Comparison of ENCODE assay signal across 22 mouse cellular contexts in the genomic region with DNA sequence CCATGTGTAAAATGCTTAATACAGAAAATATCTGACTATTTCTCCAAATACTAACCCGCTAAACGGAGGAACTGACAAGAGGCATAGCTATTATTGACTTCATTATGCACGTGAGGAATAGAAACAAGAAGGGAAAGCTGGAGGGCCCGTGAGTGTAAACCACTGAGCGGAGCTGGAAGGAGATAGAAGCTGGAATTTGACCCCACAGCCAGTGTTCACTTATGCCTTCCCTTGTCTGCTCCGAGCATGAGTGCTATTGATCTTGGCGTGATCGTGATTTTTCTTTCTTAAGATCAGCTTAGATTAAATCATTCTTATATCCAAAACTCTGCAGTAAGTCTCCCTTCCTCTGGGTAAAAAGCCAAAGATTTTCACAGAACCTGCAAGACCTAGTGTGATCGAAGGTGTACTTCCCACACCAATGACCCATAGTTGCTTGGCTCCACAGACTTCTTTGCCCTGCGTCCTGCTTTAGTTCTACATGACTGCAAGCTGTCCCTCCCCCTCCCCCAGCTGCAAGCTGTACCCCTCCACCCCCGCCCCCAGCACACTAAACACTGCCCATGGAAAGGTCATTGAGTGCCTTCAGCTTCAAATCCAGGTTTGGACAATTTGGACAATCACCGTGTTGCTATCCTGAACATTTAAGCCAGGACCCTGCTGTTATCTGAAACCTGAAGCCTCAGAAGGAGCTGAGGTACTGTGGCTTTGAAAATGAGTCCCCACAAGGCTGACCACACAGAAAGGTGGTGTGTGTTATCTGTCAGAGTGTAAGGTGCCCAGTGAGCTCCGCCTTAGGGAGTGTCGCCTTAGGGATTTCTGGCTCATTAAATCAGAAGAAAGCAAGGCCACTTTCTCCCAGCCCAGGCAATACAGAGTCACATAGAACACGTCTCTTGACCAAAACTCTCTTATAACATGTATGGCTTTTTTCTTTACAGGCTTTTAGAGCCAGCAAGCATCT. TPM values are rescaled to one million over a fixed set of nuclear protein-coding genes. Genes with fewer than 3 reads are reported as not detected.
DNase-seq lines count a peak whose midpoint lies in the region; ATAC-seq and TF ChIP-seq lines count a peak whose summit lies in the region.
"Had no signal": no experiment of that assay in that cellular context is flagged by ENCODE, and none has a peak within 500 bp of the region (broad histone marks: within the 10 kb centered on the region; RNA-seq: fewer than 3 reads in every experiment).

No protein-coding gene starts in this region.

- 48% methylated on average over 15 of the region's 15 CpGs for WGBS in liver, adult 2 months
- 58% methylated on average over 15 of the region's 15 CpGs for WGBS in liver, embryonic 12.5 days (ENCODE audit: insufficient replicate concordance)
- 29% methylated on average over 15 of the region's 15 CpGs for WGBS in embryonic facial prominence, embryonic 11.5 days
- WGBS in hindbrain, embryonic 16.5 days, result 54% methylated on average over 15 of the region's 15 CpGs

- H3K4me3 ChIP-seq in liver, adult 2 months (ENCODE audit: insufficient read depth, low read depth, low read length), result no peak overlapping the region
- H3K4me3 ChIP-seq in liver, embryonic 12.5 days, result no peak overlapping the region
- H3K4me3 ChIP-seq in embryonic facial prominence, embryonic 11.5 days (ENCODE audit: low read depth, low read length), result no peak overlapping the region
- no peak overlapping the region for H3K4me3 ChIP-seq in hindbrain, embryonic 16.5 days (ENCODE audit: low read length)
- H3K4me3 ChIP-seq: forebrain, embryonic 12.5 days; heart, embryonic 13.5 days; left cerebral cortex, adult 2 months; limb, embryonic 12.5 days; lung, embryonic 15.5 days; midbrain, embryonic 10.5 days had no signal

- peak; percentile 23 for DNase-seq in liver, adult 2 months (ENCODE audit: extremely low read depth, low read depth, low spot score)
- peak; percentile 12 for DNase-seq in embryonic facial prominence, embryonic 11.5 days (ENCODE audit: low spot score)
- DNase-seq in retina, embryonic 14.5 days (ENCODE audit: low spot score), result peak; percentile 38
- no peak for DNase-seq in layer of hippocampus, postnatal 25 days (ENCODE audit: extremely low spot score in 1 of 2, low spot score in 1 of 2)
- no peak for DNase-seq in thymus, postnatal 14 days
- DNase-seq: adrenal gland, postnatal 10 days; B cell, adult 2 months; cerebellum, adult 9-11 months; kidney, adult 18-20 months; thymus, postnatal 4 days had no signal

- TF ChIP-seq POLR2A in liver, adult 2 months (IDR thresholded peaks at IDR 0.05; ENCODE audit: extremely low read depth, insufficient read depth, low read length), result no peak

- TF ChIP-seq CTCF in liver, adult 2 months (IDR thresholded peaks at IDR 0.05; ENCODE audit: low read depth, low read length), result no peak

- ATAC-seq in liver, embryonic 12.5 days, result no peak
- no peak for ATAC-seq in embryonic facial prominence, embryonic 11.5 days (replicated peaks; ENCODE audit: insufficient number of reproducible peaks, low FRiP score, low TSS enrichment, low read depth)
- no peak for ATAC-seq in hindbrain, embryonic 16.5 days

- H3K27me3 ChIP-seq in liver, adult 2 months (ENCODE audit: control insufficient read depth, insufficient read depth, low read length), result no peaks in the 10 kb centered on the region
- no peaks in the 10 kb centered on the region for H3K27me3 ChIP-seq in liver, embryonic 12.5 days (replicated peaks)
- H3K27me3 ChIP-seq in embryonic facial prominence, embryonic 11.5 days (ENCODE audit: control insufficient read depth, insufficient read depth, low read length), result no peaks in the 10 kb centered on the region
- H3K27me3 ChIP-seq in hindbrain, embryonic 16.5 days (replicated peaks; ENCODE audit: control insufficient read depth, insufficient read depth, low read length), result no peaks in the 10 kb centered on the region
- H3K27me3 ChIP-seq: forebrain, embryonic 12.5 days; heart, embryonic 13.5 days; limb, embryonic 12.5 days; lung, embryonic 15.5 days had no signal

- H3K4me1 ChIP-seq in liver, adult 2 months (ENCODE audit: control insufficient read depth, insufficient read depth, low read length), result no peaks in the 10 kb centered on the region
- H3K4me1 ChIP-seq in liver, embryonic 12.5 days, result no peaks in the 10 kb centered on the region
- peaks cover 2% of the 10 kb centered on the region for H3K4me1 ChIP-seq in embryonic facial prominence, embryonic 11.5 days (ENCODE audit: control insufficient read depth, insufficient read depth, low read length)
- H3K4me1 ChIP-seq in hindbrain, embryonic 16.5 days (ENCODE audit: control insufficient read depth, insufficient read depth, low read depth, low read length), result no peaks in the 10 kb centered on the region
- H3K4me1 ChIP-seq: heart, embryonic 13.5 days had no signal

- no peaks in the 10 kb centered on the region for H3K79me2 ChIP-seq in liver, adult 2 months (ENCODE audit: control insufficient read depth, insufficient read depth, low read length)

- H3K36me3 ChIP-seq in liver, adult 2 months (ENCODE audit: control insufficient read depth, insufficient read depth, low read length), result no peaks in the 10 kb centered on the region
- H3K36me3 ChIP-seq in liver, embryonic 12.5 days, result no peaks in the 10 kb centered on the region
- H3K36me3 ChIP-seq in embryonic facial prominence, embryonic 11.5 days (replicated peaks; ENCODE audit: control insufficient read depth, insufficient read depth, low read depth, low read length), result no peaks in the 10 kb centered on the region
- H3K36me3 ChIP-seq in hindbrain, embryonic 16.5 days (ENCODE audit: control insufficient read depth, insufficient read depth, low read length), result no peaks in the 10 kb centered on the region
- H3K36me3 ChIP-seq: forebrain, embryonic 12.5 days; heart, embryonic 13.5 days; limb, embryonic 12.5 days; lung, embryonic 15.5 days; midbrain, embryonic 10.5 days had no signal

- H3K9me3 ChIP-seq in liver, embryonic 12.5 days (replicated peaks), result no peaks in the 10 kb centered on the region
- H3K9me3 ChIP-seq in embryonic facial prominence, embryonic 11.5 days (replicated peaks; ENCODE audit: control insufficient read depth, low read length), result no peaks in the 10 kb centered on the region
- no peaks in the 10 kb centered on the region for H3K9me3 ChIP-seq in hindbrain, embryonic 16.5 days (ENCODE audit: control insufficient read depth, low read length)
- H3K9me3 ChIP-seq: forebrain, embryonic 12.5 days; heart, embryonic 13.5 days; limb, embryonic 12.5 days; lung, embryonic 15.5 days; midbrain, embryonic 10.5 days had no signal

- no peak overlapping the region for H3K9ac ChIP-seq in liver, adult 2 months (ENCODE audit: low read depth, low read length)
- no peak overlapping the region for H3K9ac ChIP-seq in liver, embryonic 12.5 days
- no peak overlapping the region for H3K9ac ChIP-seq in embryonic facial prominence, embryonic 11.5 days (replicated peaks; ENCODE audit: low read length)
- H3K9ac ChIP-seq in hindbrain, embryonic 16.5 days (ENCODE audit: low read depth, low read length), result no peak overlapping the region
- H3K9ac ChIP-seq: forebrain, embryonic 12.5 days; heart, embryonic 13.5 days; hindbrain, embryonic 14.5 days; limb, embryonic 12.5 days; liver, embryonic 14.5 days; lung, embryonic 15.5 days had no signal

- H3K27ac ChIP-seq in liver, adult 2 months (replicated peaks; ENCODE audit: insufficient read depth, low read depth, low read length), result no peak overlapping the region
- no peak overlapping the region for H3K27ac ChIP-seq in liver, embryonic 12.5 days
- no peak overlapping the region for H3K27ac ChIP-seq in embryonic facial prominence, embryonic 11.5 days (replicated peaks; ENCODE audit: low read depth, low read length)
- H3K27ac ChIP-seq in hindbrain, embryonic 16.5 days (ENCODE audit: low read depth, low read length), result no peak overlapping the region
- H3K27ac ChIP-seq: forebrain, embryonic 12.5 days; heart, embryonic 13.5 days; hindbrain, embryonic 14.5 days; left cerebral cortex, adult 2 months; limb, embryonic 12.5 days; liver, embryonic 14.5 days; lung, embryonic 15.5 days; macrophage; midbrain, embryonic 10.5 days had no signal

- H3K4me2 ChIP-seq in liver, embryonic 12.5 days, result no peak overlapping the region
- H3K4me2 ChIP-seq in embryonic facial prominence, embryonic 11.5 days (ENCODE audit: low read depth, low read length), result no peak overlapping the region
- no peak overlapping the region for H3K4me2 ChIP-seq in hindbrain, embryonic 16.5 days (ENCODE audit: low read length)
- H3K4me2 ChIP-seq: forebrain, embryonic 12.5 days; heart, embryonic 13.5 days; hindbrain, embryonic 14.5 days; limb, embryonic 12.5 days; lung, embryonic 15.5 days had no signal

RNA-seq across cellular contexts. Expression of a gene that starts 26.2 kb away (rescaled TPM):
- 1.5 and 2.0 TPM in 2 replicates for total RNA-seq in liver, adult 2 months (2014; rRNA removed)
- polyA plus RNA-seq in liver, adult 2 months (2012; rRNA removed), result 0.39 and 0.53 TPM in 2 replicates
- 1.3 and 2.1 TPM in 2 replicates for polyA plus RNA-seq in liver, embryonic 12.5 days (2016; fragmentation: Nextera tagmentation; extraction: Ambion mirVana)
- 2.8 and 3.7 TPM in 2 replicates for polyA plus RNA-seq in embryonic facial prominence, embryonic 11.5 days (2014; fragmentation: Nextera tagmentation; extraction: Ambion mirVana)
- 1 to 10 TPM; 7.0 to 7.2 TPM for total RNA-seq in layer of hippocampus, postnatal 25 days (2021)
- 3.0 and 3.1 TPM in 2 replicates for polyA plus RNA-seq in hindbrain, embryonic 16.5 days (2015; fragmentation: Nextera tagmentation; extraction: Ambion mirVana)
- total RNA-seq: granulocyte monocyte progenitor cell, adult 5-6 weeks had no signal
- polyA plus RNA-seq: macrophage had no signal

Comparison
In these comparisons a context has a peak if more than half of its experiments do, and no peak if none do; other contexts are left out.
1. DNase-seq: peak in liver, adult 2 months (single experiment), embryonic facial prominence, embryonic 11.5 days (single experiment) and retina, embryonic 14.5 days (single experiment); none in layer of hippocampus, postnatal 25 days (0 of 2) and thymus, postnatal 14 days (single experiment).